Comparison of ENCODE assay signal across 9 mouse cellular contexts in the genomic region with DNA sequence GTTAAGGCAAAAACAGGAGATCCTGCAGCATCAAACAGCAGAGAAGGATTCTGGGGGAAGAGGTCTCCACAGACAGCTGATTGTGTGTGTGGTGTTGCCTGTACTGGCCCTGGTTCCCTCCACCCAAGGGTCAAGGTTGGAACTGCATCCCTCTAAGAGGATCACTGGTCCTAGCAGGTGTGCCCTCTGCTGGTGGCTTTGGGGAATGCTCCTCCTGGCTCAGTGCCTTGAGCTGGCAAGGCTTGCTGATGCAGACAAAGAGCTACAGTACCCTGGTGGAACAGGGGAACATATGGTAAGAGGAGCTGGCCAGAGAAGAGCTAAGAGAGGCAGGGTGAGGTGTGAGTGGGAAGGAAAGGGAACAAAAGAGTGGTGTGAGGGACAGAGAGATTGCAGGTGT. TPM values are rescaled to one million over a fixed set of nuclear protein-coding genes. Genes with fewer than 3 reads are reported as not detected.
DNase-seq lines count a peak whose midpoint lies in the region; ATAC-seq and TF ChIP-seq lines count a peak whose summit lies in the region.
"Had no signal": no experiment of that assay in that cellular context is flagged by ENCODE, and none has a peak within 500 bp of the region (broad histone marks: within the 10 kb centered on the region; RNA-seq: fewer than 3 reads in every experiment).

No protein-coding gene starts in this region.

- no peak overlapping the region for H3K4me2 ChIP-seq in forebrain, postnatal 0 days (ENCODE audit: low read depth)

- TF ChIP-seq POLR2A in lung, adult 2 months (IDR thresholded peaks at IDR 0.05; ENCODE audit: borderline replicate concordance, extremely low read depth, low read depth, low read length): no peak
- TF ChIP-seq POLR2A in thymus, adult 2 months (IDR thresholded peaks at IDR 0.05; ENCODE audit: control insufficient read depth, extremely low read depth, insufficient read depth, low read length, poor library complexity): no peak

- peaks cover 73% of the 10 kb centered on the region for H3K27me3 ChIP-seq in G1E (ENCODE audit: insufficient read depth, low read length)
- no peaks in the 10 kb centered on the region for H3K27me3 ChIP-seq in forebrain, postnatal 0 days (ENCODE audit: insufficient read depth, low read length)
- H3K27me3 ChIP-seq in thymus, adult 2 months (ENCODE audit: control insufficient read depth, insufficient read depth, low read length): no peaks in the 10 kb centered on the region

- DNase-seq in G1E (ENCODE audit: low spot score): peak; percentile 69
- peak; percentile 98 to 100 for DNase-seq in cerebellum, adult 18-20 months
- DNase-seq in forebrain, postnatal 0 days: peak; percentile 95
- DNase-seq in heart, postnatal 4 days: peak; percentile 99
- DNase-seq in layer of hippocampus, adult 2 months (ENCODE audit: low spot score in 2 of 2): peak; percentile 90 to 98
- DNase-seq in lung, adult 2 months: peak; percentile 97
- peak; percentile 79 for DNase-seq in ovary, adult 18-20 months (ENCODE audit: low spot score)
- DNase-seq in thymus, adult 2 months: peak; percentile 89

- H3K4me3 ChIP-seq in G1E (ENCODE audit: low read depth, low read length): no peak overlapping the region
- H3K4me3 ChIP-seq in forebrain, postnatal 0 days (ENCODE audit: low read depth, low read length): no peak overlapping the region
- no peak overlapping the region for H3K4me3 ChIP-seq in layer of hippocampus, adult 2 months
- H3K4me3 ChIP-seq in lung, adult 2 months (replicated peaks; ENCODE audit: extremely low read depth, low read depth, low read length): no peak overlapping the region
- no peak overlapping the region for H3K4me3 ChIP-seq in thymus, adult 2 months (ENCODE audit: control insufficient read depth, insufficient read depth, low read length)
- H3K4me3 ChIP-seq: myocyte had no signal

- no peaks in the 10 kb centered on the region for H3K36me3 ChIP-seq in G1E (replicated peaks)
- no peaks in the 10 kb centered on the region for H3K36me3 ChIP-seq in forebrain, postnatal 0 days (ENCODE audit: insufficient read depth)
- no peaks in the 10 kb centered on the region for H3K36me3 ChIP-seq in thymus, adult 2 months (ENCODE audit: control insufficient read depth, insufficient read depth, low read length)

- H3K27ac ChIP-seq in forebrain, postnatal 0 days (ENCODE audit: low read depth, low read length): 0 out of 2 replicates have a peak overlapping the region, but pooled peaks have one; percentile 45
- no peak overlapping the region for H3K27ac ChIP-seq in layer of hippocampus, adult 2 months
- no peak overlapping the region for H3K27ac ChIP-seq in thymus, adult 2 months (ENCODE audit: control insufficient read depth, insufficient read depth, low read length)

- peak; percentile 54; the same call in 1 of the 2 replicates for ATAC-seq in G1E (ENCODE audit: extremely low read depth, insufficient number of reproducible peaks, low FRiP score, poor library complexity, severe bottlenecking)
- peak; percentile 88 for ATAC-seq in forebrain, postnatal 0 days

- no peak overlapping the region for H3K9ac ChIP-seq in forebrain, postnatal 0 days

- peaks cover 39% of the 10 kb centered on the region for H3K4me1 ChIP-seq in G1E (ENCODE audit: insufficient read depth, low read depth, low read length)
- H3K4me1 ChIP-seq in forebrain, postnatal 0 days (ENCODE audit: insufficient read depth): peaks cover 6% of the 10 kb centered on the region; the same call in 1 of the 2 replicates
- H3K4me1 ChIP-seq in lung, adult 2 months (ENCODE audit: control insufficient read depth, insufficient read depth, low read length): no peaks in the 10 kb centered on the region
- peaks cover 18% of the 10 kb centered on the region for H3K4me1 ChIP-seq in thymus, adult 2 months (replicated peaks; ENCODE audit: control insufficient read depth, insufficient read depth, low read length)

- H3K9me3 ChIP-seq in G1E (replicated peaks): no peaks in the 10 kb centered on the region
- H3K9me3 ChIP-seq in forebrain, postnatal 0 days (ENCODE audit: low read length): no peaks in the 10 kb centered on the region

- TF ChIP-seq CTCF in G1E (IDR thresholded peaks at IDR 0.05; ENCODE audit: low read depth, low read length): peak; percentile 99
- TF ChIP-seq CTCF in forebrain, postnatal 0 days (IDR thresholded peaks at IDR 0.05; ENCODE audit: low read depth): peak; percentile 98
- peak; percentile 99 for TF ChIP-seq CTCF in layer of hippocampus, adult 2 months (conservative IDR thresholded peaks at IDR 0.05)
- peak; percentile 100 for TF ChIP-seq CTCF in lung, adult 2 months (IDR thresholded peaks at IDR 0.05; ENCODE audit: insufficient read depth, low read length)
- peak; percentile 95 for TF ChIP-seq CTCF in thymus, adult 2 months (IDR thresholded peaks at IDR 0.05; ENCODE audit: borderline replicate concordance, control insufficient read depth, extremely low read depth, insufficient read depth, low read length, poor library complexity)

RNA-seq across cellular contexts. Expression of a gene that starts 6.2 kb away (rescaled TPM):
- total RNA-seq in G1E (2014; fragmentation: Nextera tagmentation) (not detected in 2 replicates), G1E (2017) (not detected in 2 replicates)
- not detected in 2 replicates for polyA plus RNA-seq in G1E (2012)
- total RNA-seq in forebrain, postnatal 0 days (2014; rRNA removed): 0.31 and 0.62 TPM in 2 replicates
- 0.88 and 0.89 TPM in 2 replicates for polyA plus RNA-seq in forebrain, postnatal 0 days (2015; fragmentation: Nextera tagmentation; extraction: Ambion mirVana)
- not detected for total RNA-seq in heart, postnatal 4 days (2021)
- 1 to 10 TPM in 1 of 2 experiments, under 1 TPM in 1; 0.27 to 1.2 TPM for total RNA-seq in layer of hippocampus, adult 2 months (2021)
- polyA plus RNA-seq in lung, adult 2 months (2012; rRNA removed): 0.15 TPM in 1 of 2 replicates, not detected in the other
- polyA plus RNA-seq in thymus, adult 2 months (2012; rRNA removed): not detected in 2 replicates
- polyA plus RNA-seq: myocyte had no signal

RNA-seq across cellular contexts. Expression of a gene that starts 11.2 kb away (rescaled TPM):
- total RNA-seq in G1E (2014; fragmentation: Nextera tagmentation): 9.2 and 41.7 TPM in 2 replicates
- total RNA-seq in G1E (2017): 6.2 and 6.3 TPM in 2 replicates
- polyA plus RNA-seq in G1E (2012): 17.9 and 20.1 TPM in 2 replicates
- 81.3 and 94.1 TPM in 2 replicates for total RNA-seq in forebrain, postnatal 0 days (2014; rRNA removed)
- polyA plus RNA-seq in forebrain, postnatal 0 days (2015; fragmentation: Nextera tagmentation; extraction: Ambion mirVana): 26.6 and 32.1 TPM in 2 replicates
- total RNA-seq in heart, postnatal 4 days (2021): 10 to 100 TPM; 29.1 to 33.8 TPM
- total RNA-seq in layer of hippocampus, adult 2 months (2021): 100 to 1,000 TPM in 1 of 2 experiments, 10 to 100 TPM in 1; 93.7 to 101 TPM
- polyA plus RNA-seq in lung, adult 2 months (2012; rRNA removed): 18.3 and 18.8 TPM in 2 replicates
- 26.5 and 27.1 TPM in 2 replicates for polyA plus RNA-seq in thymus, adult 2 months (2012; rRNA removed)

RNA-seq across cellular contexts. Expression of a gene that starts 34.4 kb away (rescaled TPM):
- 2.5 and 5.6 TPM in 2 replicates for total RNA-seq in G1E (2014; fragmentation: Nextera tagmentation)
- 1.7 and 1.9 TPM in 2 replicates for total RNA-seq in G1E (2017)
- 4.2 and 4.8 TPM in 2 replicates for polyA plus RNA-seq in G1E (2012)
- total RNA-seq in forebrain, postnatal 0 days (2014; rRNA removed): 1.6 and 1.9 TPM in 2 replicates
- 0.75 and 0.97 TPM in 2 replicates for polyA plus RNA-seq in forebrain, postnatal 0 days (2015; fragmentation: Nextera tagmentation; extraction: Ambion mirVana)
- 10 to 100 TPM; 16.4 to 17.5 TPM for total RNA-seq in heart, postnatal 4 days (2021)
- total RNA-seq in layer of hippocampus, adult 2 months (2021): 1 to 10 TPM; 1.4 to 1.6 TPM
- 82.2 and 87.8 TPM in 2 replicates for polyA plus RNA-seq in lung, adult 2 months (2012; rRNA removed)
- 40.8 and 44.4 TPM in 2 replicates for polyA plus RNA-seq in thymus, adult 2 months (2012; rRNA removed)
